Mouse (Mus musculus) forelimb bud, embryonic 11.5 days (tissue): ENCODE measurements around the gene Sae1.

Experiments used
- DNase-seq: peaks from one replicate; pipeline ENCODE4 v3.0.0-alpha.2; 2012; ENCODE audit warnings: low read depth, low spot score

Gene Sae1

GRCm38 (mm10) chr7:16284001-16284400 is 103.6 kb downstream of the Sae1 start:
- no peak for DNase-seq

- no peak for DNase-seq
These were observed 105.3 kb downstream of the Sae1 start for GRCm38 (mm10) chr7:16282334-16282733.

- no peak for DNase-seq
These were observed 106.9 kb downstream of the Sae1 start for GRCm38 (mm10) chr7:16280721-16281120.

GRCm38 (mm10) chr7:16274922-16275890 is 112.4 kb downstream of the Sae1 start:
- no peak for DNase-seq

- no peak for DNase-seq
These were observed 113.9 kb downstream of the Sae1 start for GRCm38 (mm10) chr7:16273766-16274140.

- DNase-seq = peak; percentile 91
These were observed 114.4 kb downstream of the Sae1 start, which contains the start of gene Inafm1 for GRCm38 (mm10) chr7:16273081-16273765. Gene Inafm1, minus strand, starts transcription at chr7:16273617.

- DNase-seq = peak; percentile 45
These were observed 114.9 kb downstream of the Sae1 start for GRCm38 (mm10) chr7:16272681-16273080.

- DNase-seq = no peak
These were observed 116.5 kb downstream of the Sae1 start for GRCm38 (mm10) chr7:16271139-16271538.
